ENCODE assay signal across 8 mouse cellular contexts in genomic region chrX:120291696-120292095, GRCm38 (mm10). TPM values are rescaled to one million over a fixed set of nuclear protein-coding genes. Genes with fewer than 3 reads are reported as not detected.
A peak's percentile ranks its signal among the peaks of the same experiment; 100 is the strongest.
DNase-seq lines count a peak whose midpoint lies in the region; ATAC-seq and TF ChIP-seq lines count a peak whose summit lies in the region.

No protein-coding gene starts in this region.

- no peaks in the 10 kb centered on the region for H3K9me3 ChIP-seq in embryonic facial prominence, embryonic 13.5 days
- no peaks in the 10 kb centered on the region for H3K9me3 ChIP-seq in intestine, postnatal 0 days (ENCODE audit: control insufficient read depth)
- no peaks in the 10 kb centered on the region for H3K9me3 ChIP-seq in neural tube, embryonic 13.5 days

- peaks cover 14% of the 10 kb centered on the region for H3K27me3 ChIP-seq in embryonic facial prominence, embryonic 13.5 days
- 0 out of 2 replicates have a peak, but pooled peaks cover 3% of the 10 kb centered on the region for H3K27me3 ChIP-seq in intestine, postnatal 0 days (replicated peaks; ENCODE audit: control insufficient read depth, insufficient read depth, low read length)
- no peaks in the 10 kb centered on the region for H3K27me3 ChIP-seq in neural tube, embryonic 13.5 days

- no peak overlapping the region; the same call in 1 of the 2 replicates for H3K9ac ChIP-seq in embryonic facial prominence, embryonic 13.5 days
- H3K9ac ChIP-seq in intestine, postnatal 0 days (ENCODE audit: low read depth, low read length), result no peak overlapping the region
- H3K9ac ChIP-seq in neural tube, embryonic 13.5 days, result 0 out of 2 replicates have a peak overlapping the region, but pooled peaks have one; percentile 17

- H3K4me2 ChIP-seq in embryonic facial prominence, embryonic 13.5 days, result peak overlapping the region; percentile 71
- peak overlapping the region; percentile 73; the same call in 1 of the 2 replicates for H3K4me2 ChIP-seq in intestine, postnatal 0 days (replicated peaks; ENCODE audit: low read depth)
- H3K4me2 ChIP-seq in neural tube, embryonic 13.5 days, result peak overlapping the region; percentile 73

- intact Hi-C loops in left cerebral cortex, adult 2 months (cut with DNase I), result loop anchor here (10.0 kb wide), 1 partner anchor 1733 kb away; no protein-coding TSS in a partner anchor

- ATAC-seq in embryonic facial prominence, embryonic 13.5 days (ENCODE audit: insufficient number of reproducible peaks, insufficient read depth, low FRiP score, low TSS enrichment, low read depth), result no peak
- no peak for ATAC-seq in intestine, postnatal 0 days
- ATAC-seq in neural tube, embryonic 13.5 days (ENCODE audit: low read depth), result no peak
- no peak for ATAC-seq in erythroid progenitor cell, adult 5-6 weeks (replicated peaks; ENCODE audit: low FRiP score, poor library complexity, severe bottlenecking)
- ATAC-seq in activated CD4-positive, CD25-positive, alpha-beta regulatory T cell, adult 4 months, result no peak

- no peak; the same call in 1 of the 2 replicates for TF ChIP-seq CTCF in left cerebral cortex, adult 2 months (IDR thresholded peaks at IDR 0.05)
- TF ChIP-seq CTCF in intestine, postnatal 0 days (IDR thresholded peaks at IDR 0.05; ENCODE audit: low read depth), result no peak

- WGBS in embryonic facial prominence, embryonic 13.5 days, result 17% methylated on average over 13 of the region's 13 CpGs
- 23% methylated on average over 13 of the region's 13 CpGs for WGBS in intestine, postnatal 0 days
- 15% methylated on average over 13 of the region's 13 CpGs for WGBS in neural tube, embryonic 13.5 days

- no peaks in the 10 kb centered on the region for H3K36me3 ChIP-seq in embryonic facial prominence, embryonic 13.5 days
- H3K36me3 ChIP-seq in intestine, postnatal 0 days (ENCODE audit: control insufficient read depth, insufficient read depth), result no peaks in the 10 kb centered on the region
- no peaks in the 10 kb centered on the region for H3K36me3 ChIP-seq in neural tube, embryonic 13.5 days

- H3K27ac ChIP-seq in left cerebral cortex, adult 2 months, result no peak overlapping the region
- H3K27ac ChIP-seq in embryonic facial prominence, embryonic 13.5 days, result no peak overlapping the region
- no peak overlapping the region for H3K27ac ChIP-seq in intestine, postnatal 0 days (ENCODE audit: low read depth, low read length)
- no peak overlapping the region for H3K27ac ChIP-seq in neural tube, embryonic 13.5 days (replicated peaks)

- DNase-seq in left cerebral cortex, adult 2 months (ENCODE audit: extremely low spot score in 1 of 2, low spot score in 2 of 2), result peak; percentile 28 to 33
- DNase-seq in left cerebral cortex, adult 9 months (ENCODE audit: low spot score in 2 of 2), result no peak
- DNase-seq in natural killer cell, adult 2 months (ENCODE audit: low spot score in 2 of 2), result no peak

- H3K4me1 ChIP-seq in embryonic facial prominence, embryonic 13.5 days, result no peaks in the 10 kb centered on the region
- no peaks in the 10 kb centered on the region for H3K4me1 ChIP-seq in intestine, postnatal 0 days (replicated peaks; ENCODE audit: control insufficient read depth, insufficient read depth, low read length)
- H3K4me1 ChIP-seq in neural tube, embryonic 13.5 days (replicated peaks), result no peaks in the 10 kb centered on the region

- peak overlapping the region; percentile 58 for H3K4me3 ChIP-seq in left cerebral cortex, adult 2 months
- peak overlapping the region; percentile 49 for H3K4me3 ChIP-seq in embryonic facial prominence, embryonic 13.5 days
- no peak overlapping the region for H3K4me3 ChIP-seq in intestine, postnatal 0 days (ENCODE audit: low read depth, low read length)
- peak overlapping the region; percentile 49 for H3K4me3 ChIP-seq in neural tube, embryonic 13.5 days

RNA-seq across cellular contexts. Expression of gene Pcdh11x, which starts 1.6 kb away (rescaled TPM):
- total RNA-seq in left cerebral cortex, adult 2 months (2021), result 10 to 100 TPM; 18.7 to 23.8 TPM
- polyA plus RNA-seq in embryonic facial prominence, embryonic 13.5 days (2015; fragmentation: Nextera tagmentation; extraction: Ambion mirVana), result 10.7 and 12.3 TPM in 2 replicates
- 0.40 and 0.47 TPM in 2 replicates for polyA plus RNA-seq in intestine, postnatal 0 days (2015; fragmentation: Nextera tagmentation; extraction: Ambion mirVana)
- 21.3 and 25.6 TPM in 2 replicates for polyA plus RNA-seq in neural tube, embryonic 13.5 days (2015; fragmentation: Nextera tagmentation; extraction: Ambion mirVana)
- not detected in 2 replicates for total RNA-seq in erythroid progenitor cell, adult 5-6 weeks (2015; ENCODE audit: low replicate concordance)
- not detected in 2 replicates for total RNA-seq in erythroid progenitor cell, adult 5-6 weeks (2017; ENCODE audit: low replicate concordance)
- under 1 TPM in 1 of 2 experiments, not detected in 1; 0.21 TPM for polyA plus RNA-seq in activated CD4-positive, CD25-positive, alpha-beta regulatory T cell, adult 4 months (2017; shearing (Covaris generic))

RNA-seq across cellular contexts. Expression of gene H2afb3, which starts 21.2 kb away (rescaled TPM):
- not detected for total RNA-seq in left cerebral cortex, adult 2 months (2021)
- polyA plus RNA-seq in embryonic facial prominence, embryonic 13.5 days (2015; fragmentation: Nextera tagmentation; extraction: Ambion mirVana), result not detected in 2 replicates
- not detected in 2 replicates for polyA plus RNA-seq in intestine, postnatal 0 days (2015; fragmentation: Nextera tagmentation; extraction: Ambion mirVana)
- not detected in 2 replicates for polyA plus RNA-seq in neural tube, embryonic 13.5 days (2015; fragmentation: Nextera tagmentation; extraction: Ambion mirVana)
- total RNA-seq in erythroid progenitor cell, adult 5-6 weeks (2015; ENCODE audit: low replicate concordance), result not detected in 2 replicates
- not detected in 2 replicates for total RNA-seq in erythroid progenitor cell, adult 5-6 weeks (2017; ENCODE audit: low replicate concordance)
- polyA plus RNA-seq in activated CD4-positive, CD25-positive, alpha-beta regulatory T cell, adult 4 months (2017; shearing (Covaris generic)), result not detected

Comparison
In these comparisons a context has a peak if more than half of its experiments do, and no peak if none do; other contexts are left out.
1. DNase-seq: peak in left cerebral cortex, adult 2 months (2 of 2); none in left cerebral cortex, adult 9 months (0 of 2) and natural killer cell, adult 2 months (0 of 2).
2. Peak in every context shown above with its lines, with median percentiles within 50 percentile points of each other: H3K4me2 ChIP-seq.